Mouse (Mus musculus): Measurements from ENCODE around the gene Amd1. TPM values are rescaled to one million over a fixed set of nuclear protein-coding genes. Genes with fewer than 3 reads are reported as not detected.

The Amd1 gene
- total and polyA plus RNA-seq, 2 experiments from 2014 or later: 34.3 to 53.2 TPM

DNA sequence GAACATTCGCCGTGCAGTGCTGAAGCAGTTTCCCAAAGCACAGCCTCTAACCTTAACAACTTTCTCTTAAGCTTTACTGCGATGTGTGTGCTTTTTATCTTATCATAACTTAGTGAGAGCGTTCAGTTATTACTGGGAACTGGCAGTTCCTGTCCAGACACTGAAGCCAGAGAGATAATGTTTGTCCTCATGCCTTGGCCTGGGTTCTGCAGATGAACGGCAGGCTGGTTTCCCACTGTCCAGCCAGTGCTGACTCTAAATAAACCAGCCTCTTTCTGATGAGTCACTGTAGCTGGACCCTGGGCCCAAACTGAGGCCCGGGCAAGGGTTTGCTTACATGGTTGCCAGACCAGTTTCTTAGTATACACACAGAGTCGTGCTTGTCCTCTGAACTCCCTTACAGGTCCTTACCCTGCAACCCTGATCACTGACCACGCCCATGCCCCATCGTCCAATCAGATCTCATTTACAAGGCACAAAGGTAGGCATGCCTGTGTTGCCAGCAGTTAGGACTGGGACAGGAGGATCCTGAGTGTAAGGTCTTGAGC is 26.1 kb upstream of the Amd1 start:
- Histone ChIP-seq H3K4me1 (ENCODE audit: insufficient read depth, low read length) (no peaks in the 10 kb centered on the region), H3K4me2 (ENCODE audit: low read depth, low read length, poor library complexity, severe bottlenecking) (no peak overlapping the region), H3K9me3 (ENCODE audit: low read length) (no peaks in the 10 kb centered on the region), H3K9ac (replicated peaks; ENCODE audit: low read length, poor library complexity, severe bottlenecking) (no peak overlapping the region), H3K27ac (ENCODE audit: low read depth, low read length) (no peak overlapping the region), H3K4me3 (ENCODE audit: low read depth, low read length) (no peak overlapping the region), H3K36me3 (ENCODE audit: insufficient read depth, low read length) (no peaks in the 10 kb centered on the region), H3K27me3 (ENCODE audit: insufficient read depth, low read length) (no peaks in the 10 kb centered on the region)
- 85% methylated on average over 9 of the region's 9 CpGs for WGBS
- DNase-seq (ENCODE audit: low spot score) (no peak), ATAC-seq (ENCODE audit: low FRiP score) (no peak)
- no peak for TF ChIP-seq CTCF (IDR thresholded peaks at IDR 0.05)

DNA sequence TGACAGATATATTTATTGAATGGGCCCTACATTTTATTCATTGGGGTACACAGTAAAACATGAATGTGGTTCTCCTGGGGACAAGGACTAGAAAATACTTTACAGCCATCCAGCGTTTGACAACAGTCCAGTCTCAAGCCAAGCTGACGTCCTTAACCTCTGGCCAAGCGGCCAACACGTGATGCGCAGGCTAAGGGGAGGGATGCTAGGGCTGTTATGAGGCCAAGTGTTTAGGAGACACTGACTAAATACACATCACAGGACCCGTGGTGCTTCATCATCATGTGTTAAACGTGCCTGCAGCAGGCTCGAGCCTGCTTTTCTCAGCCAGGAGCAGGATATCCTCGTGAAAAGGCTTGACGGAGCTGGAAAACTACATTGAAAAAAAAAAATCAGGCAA is 18.3 kb upstream of the Amd1 start:
- TF ChIP-seq CTCF (IDR thresholded peaks at IDR 0.05): no peak
- H3K9me3 ChIP-seq (ENCODE audit: low read length): no peaks in the 10 kb centered on the region
- no peak for DNase-seq (ENCODE audit: low spot score)
- no peak overlapping the region for H3K9ac ChIP-seq (replicated peaks; ENCODE audit: low read length, poor library complexity, severe bottlenecking)
- H3K4me2 ChIP-seq (ENCODE audit: low read depth, low read length, poor library complexity, severe bottlenecking): no peak overlapping the region
- 92% methylated on average over 10 of the region's 10 CpGs for WGBS
- no peaks in the 10 kb centered on the region for H3K4me1 ChIP-seq (ENCODE audit: insufficient read depth, low read length)
- no peak overlapping the region for H3K4me3 ChIP-seq (ENCODE audit: low read depth, low read length)
- ATAC-seq (ENCODE audit: low FRiP score): no peak
- no peaks in the 10 kb centered on the region for H3K27me3 ChIP-seq (ENCODE audit: insufficient read depth, low read length)
- H3K36me3 ChIP-seq (ENCODE audit: insufficient read depth, low read length): no peaks in the 10 kb centered on the region
- no peak overlapping the region for H3K27ac ChIP-seq (ENCODE audit: low read depth, low read length)

DNA sequence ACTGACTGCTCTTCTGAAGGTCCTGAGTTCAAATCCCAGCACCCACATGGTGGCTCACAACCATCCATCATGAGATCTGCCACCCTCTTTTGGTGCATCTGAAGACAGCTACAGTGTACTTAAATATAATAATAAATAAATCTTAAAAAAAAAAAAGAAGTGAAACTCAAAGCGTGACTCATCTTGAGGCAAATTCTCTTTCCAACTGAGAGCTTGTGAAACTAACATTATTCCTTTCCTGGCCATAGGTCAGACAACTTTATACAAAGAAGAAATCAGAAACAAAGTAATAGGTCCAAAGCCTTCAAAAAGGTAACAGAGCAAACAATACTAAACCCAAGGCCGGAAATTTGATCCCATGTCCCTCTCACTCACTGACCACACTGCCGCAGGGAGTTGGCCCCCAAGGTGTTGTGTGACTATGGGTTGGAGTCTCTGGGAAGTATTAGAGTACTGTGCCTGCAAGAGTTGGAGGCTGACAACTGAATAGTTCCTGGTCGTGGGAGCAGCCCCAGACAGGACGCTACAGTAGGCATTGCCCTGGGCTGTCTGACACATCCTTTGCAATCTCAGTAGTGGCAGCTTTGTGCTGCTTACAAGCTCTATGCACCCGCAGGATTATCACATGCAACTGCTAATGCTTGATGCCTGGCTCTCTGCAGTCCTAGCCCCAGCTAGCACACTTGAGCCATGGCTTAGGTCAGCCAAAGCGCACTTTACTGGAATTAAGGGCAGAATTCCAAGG is 15.0 kb upstream of the Amd1 start:
- Histone ChIP-seq H3K9ac (replicated peaks; ENCODE audit: low read length, poor library complexity, severe bottlenecking) (no peak overlapping the region), H3K4me1 (ENCODE audit: insufficient read depth, low read length) (no peaks in the 10 kb centered on the region), H3K4me2 (ENCODE audit: low read depth, low read length, poor library complexity, severe bottlenecking) (no peak overlapping the region), H3K4me3 (ENCODE audit: low read depth, low read length) (no peak overlapping the region), H3K27me3 (ENCODE audit: insufficient read depth, low read length) (no peaks in the 10 kb centered on the region), H3K36me3 (ENCODE audit: insufficient read depth, low read length) (no peaks in the 10 kb centered on the region), H3K9me3 (ENCODE audit: low read length) (no peaks in the 10 kb centered on the region), H3K27ac (ENCODE audit: low read depth, low read length) (no peak overlapping the region)
- DNase-seq (ENCODE audit: low spot score) (no peak), ATAC-seq (ENCODE audit: low FRiP score) (no peak)
- WGBS: 75% methylated on average over 7 of the region's 7 CpGs
- TF ChIP-seq CTCF (IDR thresholded peaks at IDR 0.05): no peak

DNA sequence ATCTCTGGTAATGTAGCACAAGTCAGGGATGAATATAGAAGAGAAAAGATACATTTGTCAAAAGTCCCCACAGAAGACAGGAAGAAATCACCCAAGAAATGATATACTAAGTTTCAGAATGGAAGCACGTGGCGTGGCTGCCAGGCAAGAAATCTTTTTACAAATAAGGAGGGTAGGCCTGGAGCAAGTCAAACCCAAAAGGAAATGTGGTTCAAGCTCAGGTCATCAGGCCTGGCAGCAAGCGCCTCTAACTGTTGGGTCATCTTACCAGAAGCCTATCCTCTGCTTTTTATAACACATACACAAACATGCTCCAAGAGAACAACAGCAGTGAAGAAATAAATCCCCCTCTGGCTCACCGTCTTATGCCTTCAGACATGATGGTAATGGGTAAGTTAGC is 10.8 kb upstream of the Amd1 start:
- 91% methylated on average over 4 of the region's 4 CpGs for WGBS

DNA sequence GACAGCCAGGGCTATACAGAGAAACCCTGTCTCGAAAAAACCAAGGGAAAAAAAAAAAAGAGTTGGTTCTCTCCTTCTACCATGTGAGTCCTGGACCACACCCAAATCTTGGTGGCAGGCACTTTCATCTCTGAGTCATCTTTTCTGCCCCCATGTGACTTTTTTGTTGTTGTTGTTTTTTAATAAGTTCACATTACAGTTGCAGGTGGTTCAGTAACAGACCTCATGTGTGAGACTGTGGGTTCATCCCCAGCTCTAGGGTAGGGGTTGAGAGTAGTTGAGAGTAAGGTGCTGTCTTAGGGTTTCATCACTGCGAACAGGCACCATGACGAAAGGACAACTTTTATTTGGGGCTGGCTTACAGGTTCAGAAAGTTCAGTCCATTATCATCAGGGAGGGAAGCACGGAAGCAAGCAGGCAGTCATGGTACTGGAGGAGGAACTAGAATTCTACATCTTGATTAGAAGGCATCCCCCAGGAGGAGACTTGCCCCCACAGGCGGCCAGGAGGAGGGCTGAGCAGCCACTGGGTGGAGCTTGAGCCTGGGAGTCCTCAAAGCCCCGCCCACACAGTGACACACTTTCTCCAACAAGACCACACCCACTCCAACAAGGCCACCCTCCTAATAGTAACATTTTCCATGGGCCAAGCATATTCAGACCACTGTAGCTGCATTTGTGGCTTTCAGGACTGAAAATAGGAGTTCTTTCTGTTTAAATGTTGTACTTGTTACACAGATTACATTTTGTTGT is 8.1 kb upstream of the Amd1 start:
- no peak overlapping the region for H3K4me2 ChIP-seq (ENCODE audit: low read depth, low read length, poor library complexity, severe bottlenecking)
- H3K27ac ChIP-seq (ENCODE audit: low read depth, low read length): no peak overlapping the region
- no peaks in the 10 kb centered on the region for H3K27me3 ChIP-seq (ENCODE audit: insufficient read depth, low read length)
- no peaks in the 10 kb centered on the region for H3K36me3 ChIP-seq (ENCODE audit: insufficient read depth, low read length)
- H3K9me3 ChIP-seq (ENCODE audit: low read length): no peaks in the 10 kb centered on the region
- ATAC-seq (ENCODE audit: low FRiP score): no peak
- 62% methylated on average over 6 of the region's 6 CpGs for WGBS
- TF ChIP-seq CTCF (IDR thresholded peaks at IDR 0.05): no peak
- H3K4me3 ChIP-seq (ENCODE audit: low read depth, low read length): no peak overlapping the region
- no peaks in the 10 kb centered on the region for H3K4me1 ChIP-seq (ENCODE audit: insufficient read depth, low read length)
- no peak for DNase-seq (ENCODE audit: low spot score)
- no peak overlapping the region for H3K9ac ChIP-seq (replicated peaks; ENCODE audit: low read length, poor library complexity, severe bottlenecking)

More for the DNA sequence above, 10.8 kb upstream of the Amd1 start:
- Histone ChIP-seq H3K4me2 (ENCODE audit: low read depth, low read length, poor library complexity, severe bottlenecking) (no peak overlapping the region), H3K4me3 (ENCODE audit: low read depth, low read length) (no peak overlapping the region), H3K9me3 (ENCODE audit: low read length) (no peaks in the 10 kb centered on the region), H3K4me1 (ENCODE audit: insufficient read depth, low read length) (no peaks in the 10 kb centered on the region), H3K9ac (replicated peaks; ENCODE audit: low read length, poor library complexity, severe bottlenecking) (no peak overlapping the region), H3K27ac (ENCODE audit: low read depth, low read length) (no peak overlapping the region), H3K27me3 (ENCODE audit: insufficient read depth, low read length) (no peaks in the 10 kb centered on the region), H3K36me3 (ENCODE audit: insufficient read depth, low read length) (no peaks in the 10 kb centered on the region)
- DNase-seq (ENCODE audit: low spot score): no peak
- ATAC-seq (ENCODE audit: low FRiP score): no peak
- no peak for TF ChIP-seq CTCF (IDR thresholded peaks at IDR 0.05)

Data from midbrain, postnatal 0 days (tissue).